Mouse (Mus musculus) kidney, adult 8-10 months (tissue): ENCODE data around the gene Ms4a7.
"Not testable (repeated sequence)": the region's sequence is repeated elsewhere in the genome, so short reads cannot be mapped to it uniquely, and the experiment has no call there.

ENCODE experiments used
- DNase-seq, 2 experiments: peaks; one replicate each; pipeline ENCODE4 v3.0.0; 2022

Gene Ms4a7

DNA sequence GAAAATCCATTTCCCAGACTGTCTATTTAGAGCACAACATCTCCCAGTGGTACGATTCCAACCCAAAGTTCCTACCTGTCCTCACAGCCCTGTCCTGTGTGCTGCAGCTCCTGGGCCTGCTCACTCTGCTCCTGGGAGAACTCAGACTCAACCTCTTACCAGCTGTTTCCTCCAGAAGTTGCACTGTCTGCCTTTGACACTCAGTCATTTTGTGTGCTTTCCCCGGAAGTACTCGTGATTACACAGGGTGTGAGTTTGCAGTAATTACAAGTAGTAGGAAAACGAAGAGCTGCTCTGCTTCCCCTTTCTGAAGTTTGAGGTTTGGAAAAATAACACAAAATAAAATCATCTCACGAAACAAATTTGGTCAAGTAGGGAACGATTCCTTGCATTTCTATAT, at the start of gene Ms4a7:
TSS of gene Ms4a7 (minus strand) at position 215 of the 400 bp plus-strand sequence.
- DNase-seq, result no peak

DNA sequence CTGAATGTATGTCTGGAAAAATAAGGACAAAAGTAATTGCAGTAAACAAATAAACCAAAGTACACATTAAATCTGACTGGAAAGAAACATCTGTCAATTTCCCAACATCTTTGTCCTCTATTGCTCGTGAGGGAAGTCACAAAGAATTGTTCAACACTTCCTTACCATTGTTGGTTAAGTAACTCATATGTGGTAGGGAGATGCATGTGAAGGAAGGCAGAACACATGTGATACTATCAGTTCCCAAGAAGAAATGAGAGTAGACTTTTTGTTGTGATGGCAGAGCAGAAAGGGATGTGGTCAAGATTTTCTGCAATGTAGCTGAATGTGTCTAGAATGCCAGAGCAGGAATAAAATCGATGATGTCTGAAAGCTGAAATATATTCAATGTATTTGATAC, 40.5 kb upstream of the Ms4a7 start:
- DNase-seq, result no peak

DNA sequence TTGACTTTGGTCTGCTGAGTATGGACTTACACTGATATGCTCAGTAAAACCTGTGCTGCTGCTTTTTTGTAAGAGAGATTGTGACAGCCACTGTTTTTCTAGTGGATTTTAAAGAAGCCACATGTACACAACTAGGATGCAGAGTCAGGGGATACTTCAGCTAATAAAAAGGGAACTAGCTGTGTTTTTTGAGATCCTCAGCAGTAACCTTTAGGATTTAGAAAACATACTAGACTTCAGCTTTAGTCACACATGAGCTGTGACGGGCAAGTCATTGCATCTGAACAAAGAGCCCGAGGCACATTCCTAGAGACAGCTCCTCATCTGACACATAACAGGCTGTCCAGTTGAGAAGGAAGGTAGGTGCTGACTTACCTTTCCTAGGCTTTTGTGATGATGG, 39.3 kb upstream of the Ms4a7 start, which contains the start of gene Ms4a4a:
TSS of gene Ms4a4a (plus strand) at position 251 of the 400 bp plus-strand sequence.
- no peak for DNase-seq

DNA sequence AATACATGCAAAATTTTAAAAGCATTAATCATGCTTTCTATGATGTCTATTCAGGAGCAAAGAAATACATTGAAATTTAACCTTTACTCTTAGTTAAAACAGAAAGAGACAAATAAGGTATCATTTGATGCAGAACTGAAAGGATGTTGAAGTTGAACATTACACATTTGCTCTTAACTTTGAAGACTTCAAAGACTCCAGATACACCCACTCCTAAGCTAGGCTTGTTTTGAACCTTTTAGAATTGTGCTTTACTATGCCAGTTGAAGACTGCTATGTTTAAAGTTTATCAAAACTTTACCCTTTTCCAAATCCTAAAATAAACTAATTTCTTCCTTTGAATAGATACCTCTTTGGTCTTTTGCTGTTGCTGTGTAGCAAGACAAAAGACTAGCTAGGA, 35.2 kb upstream of the Ms4a7 start:
- DNase-seq, result no peak

DNA sequence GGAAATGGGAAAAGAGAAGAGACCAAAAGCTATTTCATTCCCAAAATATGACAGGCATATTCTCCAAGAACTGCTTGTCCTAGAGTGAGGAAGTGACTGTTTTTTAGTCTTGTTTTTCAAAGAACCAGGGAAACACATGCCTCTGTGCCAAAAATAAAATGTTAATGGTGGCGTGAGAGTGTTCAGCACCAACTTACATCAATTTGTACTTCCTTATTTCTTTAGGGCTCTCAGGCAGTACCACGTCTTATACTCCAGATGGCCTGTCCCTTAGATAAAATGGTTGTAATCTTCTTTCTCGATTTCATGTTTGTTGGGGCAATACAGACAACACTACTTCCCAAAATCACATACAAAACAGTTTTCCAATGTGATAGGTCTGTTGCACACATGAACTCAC, 32.4 kb upstream of the Ms4a7 start:
- no peak for DNase-seq

DNA sequence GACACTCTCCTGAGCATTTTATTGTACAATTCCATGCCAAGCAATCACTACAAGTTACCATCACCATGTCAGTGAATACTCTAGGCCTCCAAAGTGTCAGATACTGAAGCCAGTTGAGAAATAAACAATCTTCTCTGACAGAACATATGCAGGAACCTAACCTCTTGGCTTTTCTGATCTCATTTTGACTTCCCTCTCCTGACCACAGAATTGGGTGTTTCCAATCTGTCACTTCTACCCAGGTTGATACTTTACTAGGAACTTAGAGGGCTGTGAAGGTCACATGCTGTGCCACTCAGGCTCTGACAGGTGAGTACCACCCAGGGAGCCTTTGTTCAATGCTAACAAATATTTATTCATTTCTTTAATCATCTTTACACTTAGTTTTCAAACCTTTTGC, 26.1 kb upstream of the Ms4a7 start:
- DNase-seq, result no peak

DNA sequence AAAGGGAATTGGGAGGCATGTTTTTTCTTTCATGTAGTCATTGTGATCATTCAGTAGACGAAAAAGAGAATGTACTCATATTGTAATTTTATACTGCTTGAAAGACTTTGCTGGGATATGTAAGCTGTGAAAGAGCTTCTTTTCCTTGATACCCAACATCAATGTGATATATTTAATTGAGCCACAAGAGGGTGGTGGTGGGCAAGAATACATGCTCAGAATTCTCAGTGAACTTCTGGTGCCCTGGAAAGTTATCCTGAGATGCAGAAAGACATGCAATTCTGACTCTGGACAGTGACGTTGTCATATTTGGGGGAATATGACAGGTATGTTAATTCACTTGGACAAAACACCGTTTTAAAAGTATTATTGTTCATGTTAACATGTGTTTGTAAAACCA, 24.2 kb upstream of the Ms4a7 start:
- DNase-seq, result no peak

DNA sequence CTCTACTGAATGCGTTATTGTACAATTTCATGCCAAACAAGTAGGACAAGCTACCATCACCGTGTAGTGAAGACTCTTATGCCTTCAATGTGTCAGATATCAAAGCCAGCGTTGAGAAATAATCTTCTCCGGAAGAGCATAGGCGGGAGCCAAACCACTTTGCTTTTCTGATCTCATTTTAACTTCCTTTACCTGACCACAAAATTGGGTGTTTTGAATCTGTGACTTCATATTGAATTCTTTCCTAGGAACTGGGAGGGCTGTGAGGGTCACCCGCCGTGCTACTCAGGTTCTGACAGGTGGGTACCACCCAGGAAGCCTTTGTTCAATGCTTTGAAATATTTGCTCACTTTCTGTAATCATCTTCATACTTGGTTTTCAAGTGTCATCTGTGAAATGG, 19.8 kb upstream of the Ms4a7 start:
- no peak for DNase-seq

DNA sequence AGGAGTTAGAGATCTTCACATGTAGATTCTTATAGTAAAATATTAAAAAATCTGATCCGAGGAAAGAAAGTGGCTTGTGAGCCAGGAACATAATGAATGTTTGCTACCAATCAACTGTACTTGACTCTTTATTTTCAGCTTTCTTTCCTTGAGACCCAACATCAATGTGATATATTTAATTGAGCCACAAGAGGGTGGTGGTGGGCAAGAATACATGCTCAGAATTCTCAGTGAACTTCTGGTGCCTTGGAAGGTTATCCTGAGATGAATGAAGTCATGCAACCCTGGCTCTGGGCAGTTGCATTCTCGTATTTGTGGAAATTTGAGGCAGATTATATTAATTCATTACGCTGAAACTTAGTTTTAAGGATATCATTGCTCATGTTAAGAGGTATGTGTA, 15.9 kb upstream of the Ms4a7 start:
- no peak for DNase-seq

DNA sequence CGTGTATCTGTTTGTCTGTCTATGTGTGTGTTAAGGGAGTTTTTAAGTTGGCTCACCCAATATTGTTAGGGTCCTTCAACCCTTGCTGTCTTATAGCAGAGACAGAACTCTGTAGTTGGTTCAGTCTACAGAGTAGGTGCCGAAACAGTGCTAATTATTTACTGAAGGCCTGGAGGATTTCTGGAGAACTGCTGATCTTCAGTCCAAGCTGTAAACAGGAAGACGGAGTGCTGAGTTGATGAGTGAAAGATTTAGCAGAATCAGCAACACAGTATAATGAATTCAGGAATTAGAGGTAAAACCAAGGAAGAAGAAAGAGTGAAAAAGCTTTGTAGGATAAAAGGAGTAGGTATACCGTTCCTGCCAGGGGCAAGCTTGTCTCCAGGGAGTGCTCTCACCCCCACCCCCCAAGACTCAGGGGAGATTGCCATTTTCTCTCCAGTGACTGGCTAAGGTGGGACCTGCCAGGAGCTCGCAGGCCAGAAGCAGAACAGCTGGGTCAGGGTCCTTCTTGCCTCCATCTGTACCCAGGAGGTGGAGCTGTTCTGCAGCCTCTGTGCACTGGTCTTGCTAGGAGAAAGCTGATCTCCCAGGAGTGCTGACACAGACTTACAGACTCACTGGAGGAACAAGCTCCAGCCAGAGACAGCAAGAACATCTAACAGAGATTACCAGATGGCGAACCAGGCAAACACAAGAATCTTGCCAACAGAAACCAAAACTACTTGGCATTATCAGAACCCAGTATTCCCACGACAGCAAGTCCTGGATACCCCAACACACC, 13.9 kb upstream of the Ms4a7 start:
- DNase-seq, result peak; percentile 41 to 43

DNA sequence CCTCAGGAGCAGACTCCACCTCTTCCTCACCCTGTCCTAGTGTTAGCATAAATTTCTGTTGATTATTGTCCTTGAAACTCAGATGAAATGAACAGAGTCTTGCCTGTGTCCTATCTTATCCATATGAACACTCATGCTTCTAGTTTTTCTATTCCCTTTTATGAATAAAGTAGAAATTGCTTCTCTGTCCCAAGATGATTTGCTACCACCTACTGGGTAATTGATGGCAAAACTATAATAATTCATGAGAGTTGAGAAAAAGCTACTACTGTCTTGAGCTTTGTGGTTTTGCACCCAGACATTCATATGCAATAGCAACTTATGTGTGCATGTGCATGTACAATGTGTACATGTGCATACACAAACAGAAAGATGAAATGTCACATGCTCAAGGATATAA, 8.0 kb upstream of the Ms4a7 start:
- DNase-seq, result no peak

DNA sequence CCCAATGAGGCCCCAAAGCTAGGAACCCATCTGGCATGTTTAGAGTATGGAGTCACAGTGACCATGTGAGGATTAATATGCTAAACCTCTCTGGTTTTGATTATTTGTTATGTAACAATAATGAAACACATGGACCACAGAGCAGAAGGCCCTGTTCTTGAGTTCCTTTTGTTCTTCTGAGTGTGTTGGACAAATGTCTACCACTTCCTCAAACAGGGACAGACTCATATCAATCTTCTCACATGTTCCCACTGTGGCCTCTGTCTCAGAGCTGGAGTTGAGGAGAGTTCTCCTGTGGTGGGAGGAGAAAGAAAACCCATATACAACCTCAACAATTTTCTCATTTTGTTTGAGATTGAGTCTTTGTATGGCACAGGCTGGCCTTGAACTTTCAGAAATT, 7.2 kb upstream of the Ms4a7 start:
- DNase-seq, result no peak

DNA sequence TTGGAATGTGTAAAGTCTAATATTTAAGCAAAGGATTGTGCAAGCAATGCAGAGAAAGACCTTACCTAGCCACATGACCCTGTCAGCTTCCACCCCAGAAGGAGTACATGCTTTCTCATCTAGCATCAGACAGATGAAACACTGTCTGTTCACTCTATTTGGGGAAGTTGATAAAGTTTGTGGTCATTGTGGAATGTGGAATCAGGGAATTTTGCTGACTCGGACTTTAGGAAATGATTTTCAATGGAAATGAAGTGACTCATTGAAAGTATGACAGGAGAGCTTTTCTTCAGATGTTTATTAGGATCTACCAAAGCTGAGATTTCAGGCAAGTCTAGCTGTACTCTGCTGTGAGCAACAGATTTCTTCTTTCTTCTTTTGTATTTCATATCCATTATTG, 14.8 kb downstream of the Ms4a7 start:
- DNase-seq, result no peak

DNA sequence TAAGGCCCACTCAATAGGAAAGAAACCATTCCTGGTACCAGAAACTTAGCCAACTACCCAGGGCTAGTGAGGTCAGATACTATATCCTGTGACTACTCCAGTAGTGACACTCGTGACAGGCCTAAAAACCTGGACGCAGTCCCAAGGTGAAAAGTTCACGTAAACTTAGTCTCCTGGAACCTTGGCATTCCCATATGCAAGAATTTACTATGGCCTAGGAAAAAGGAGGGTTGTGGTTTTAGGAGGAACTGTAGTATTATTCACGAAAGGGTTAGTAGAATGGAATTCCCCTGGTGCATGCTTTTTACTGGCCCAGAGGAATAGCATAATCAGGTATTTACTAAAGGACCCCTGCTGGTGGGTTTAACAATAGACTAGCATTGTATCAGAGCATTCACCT, 19.2 kb downstream of the Ms4a7 start:
- DNase-seq, result no peak

DNA sequence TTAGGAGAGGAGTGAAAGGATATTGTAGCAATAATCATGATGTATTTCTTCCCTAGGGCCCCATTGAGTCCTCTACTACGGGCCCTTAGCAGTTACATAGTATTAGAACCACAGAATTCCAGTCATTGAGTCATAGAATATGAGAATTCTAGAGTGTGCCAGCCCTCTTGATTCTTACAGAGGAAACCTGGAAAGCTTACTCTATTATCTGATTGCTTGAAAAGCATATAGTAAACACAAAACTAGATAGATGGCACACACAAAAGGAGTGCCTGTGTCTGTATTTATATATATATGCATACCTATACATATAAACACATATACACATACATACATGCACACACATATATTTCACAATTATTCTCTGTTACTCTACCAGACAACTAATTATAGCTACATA, 21.6 kb downstream of the Ms4a7 start, which contains the start of gene Ms4a14:
TSS of gene Ms4a14 (minus strand) at position 101 of the 400 bp plus-strand sequence.
- DNase-seq, result no peak

DNA sequence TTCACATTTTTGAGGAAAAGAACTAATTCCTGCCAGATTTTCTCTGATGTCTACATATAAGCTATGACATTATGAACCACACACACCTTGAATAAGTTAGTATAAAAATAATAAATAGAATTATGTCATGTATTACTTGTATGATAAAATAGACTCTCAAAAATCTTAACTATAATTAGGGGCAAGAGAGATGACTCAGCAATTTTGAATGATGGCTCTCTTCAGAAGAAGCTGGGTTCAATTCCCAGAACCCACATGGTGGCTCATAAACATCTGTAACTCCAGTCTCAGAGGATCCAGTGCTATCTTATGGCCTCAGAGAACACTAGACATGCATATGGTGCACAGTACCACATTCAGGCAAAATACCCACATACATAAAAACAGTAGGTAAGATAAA, 27.1 kb downstream of the Ms4a7 start:
- DNase-seq, result no peak

DNA sequence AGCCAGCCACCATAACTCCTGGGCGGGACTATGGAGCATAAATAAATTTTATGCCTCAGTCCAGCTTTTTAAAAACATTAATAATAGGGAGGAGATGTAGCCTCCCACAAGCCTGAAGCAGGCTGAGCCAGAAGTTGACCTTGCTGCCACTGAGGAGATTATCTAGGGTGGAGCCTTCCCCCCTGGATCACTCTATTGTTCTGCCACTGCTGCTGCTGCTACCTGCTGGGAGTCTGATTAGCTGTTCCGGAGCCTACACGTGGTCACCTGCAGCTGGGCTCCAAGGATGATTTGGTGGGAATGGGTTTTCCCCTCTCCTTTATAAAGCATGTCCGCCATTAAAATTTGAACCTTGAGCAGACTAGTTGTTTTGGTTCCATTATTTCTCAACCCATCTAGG, 36.4 kb downstream of the Ms4a7 start:
- DNase-seq, result not testable (repeated sequence)

DNA sequence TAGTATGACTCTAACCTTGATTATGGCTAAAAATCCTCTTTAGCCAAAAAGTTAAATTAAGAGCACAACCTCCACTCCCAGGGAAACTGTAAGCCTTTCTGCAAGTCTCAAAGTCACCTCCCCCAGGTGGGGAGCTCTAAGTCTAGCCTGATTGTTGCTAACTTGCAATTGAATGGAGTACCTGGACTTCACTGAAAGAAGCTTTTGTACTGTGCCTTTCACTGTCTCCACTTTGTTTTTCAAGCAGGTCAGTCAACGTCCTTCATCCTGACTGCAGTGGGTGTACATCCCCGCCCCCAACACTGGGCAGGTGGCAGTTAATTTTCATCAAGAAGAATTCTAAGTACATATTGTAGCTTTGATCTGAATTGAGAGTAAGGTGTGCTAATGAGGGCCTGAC, 37.0 kb downstream of the Ms4a7 start:
- DNase-seq, result no peak

DNA sequence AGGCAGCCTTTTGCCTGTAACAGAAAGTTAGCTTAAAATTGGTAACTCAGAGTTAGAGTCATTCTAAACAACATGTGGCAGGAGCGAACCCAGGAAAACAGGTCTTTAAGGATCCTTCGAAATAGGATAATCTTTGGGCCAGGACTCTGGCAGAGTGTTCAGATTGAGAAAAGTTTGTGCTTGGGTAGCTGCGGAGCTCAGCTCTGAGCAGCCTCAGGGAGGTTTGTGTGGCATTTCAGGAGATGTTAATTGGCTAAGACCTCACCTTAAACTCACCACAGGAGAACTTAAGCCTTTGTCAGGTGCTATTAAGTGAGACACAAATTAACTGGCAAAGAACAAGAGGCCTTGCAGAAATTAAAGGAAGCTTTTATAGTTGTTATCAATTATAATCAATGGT, 42.3 kb downstream of the Ms4a7 start:
- not testable (repeated sequence) for DNase-seq

DNA sequence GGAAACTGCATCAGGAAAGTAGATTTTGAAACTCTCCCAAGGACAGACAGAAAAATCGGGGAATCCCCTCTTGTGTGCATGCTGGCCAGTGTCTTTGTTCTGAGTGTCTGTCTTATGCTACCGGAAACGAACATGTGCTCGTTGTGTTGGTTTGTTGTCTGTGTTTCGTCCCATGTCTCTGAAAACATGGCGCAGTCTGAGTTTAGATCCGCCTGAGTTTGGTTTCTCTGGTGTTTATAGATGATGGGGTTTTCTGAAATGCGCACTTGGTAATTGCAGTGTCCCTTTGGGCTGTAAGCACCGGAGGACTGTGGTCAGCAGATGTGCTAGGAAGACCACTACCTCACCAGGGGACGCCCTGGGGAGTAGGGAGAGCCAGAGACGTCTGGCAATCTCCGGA, 43.0 kb downstream of the Ms4a7 start:
- no peak for DNase-seq

DNA sequence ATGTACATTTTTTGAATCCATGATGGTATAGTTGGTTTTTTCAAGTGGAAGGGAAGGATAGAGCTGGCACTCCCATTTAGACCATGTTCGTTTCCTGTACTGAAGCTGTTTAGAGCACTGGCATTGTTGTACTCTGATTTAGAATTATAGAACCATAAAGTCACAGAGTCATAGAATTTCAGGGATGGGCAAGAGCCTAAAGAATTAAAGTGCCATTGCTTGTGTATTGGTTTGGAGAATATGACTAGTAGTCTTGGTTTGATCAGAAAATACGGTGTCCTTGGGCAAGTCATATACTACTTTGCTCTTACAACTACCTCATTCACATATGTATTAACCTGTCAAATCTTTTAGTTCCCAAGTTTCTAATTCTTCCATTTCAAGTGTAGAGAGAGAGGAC, 52.2 kb downstream of the Ms4a7 start, which contains the start of gene Ms4a5:
TSS of gene Ms4a5 (minus strand) at position 101 of the 400 bp plus-strand sequence.
- DNase-seq, result no peak

DNA sequence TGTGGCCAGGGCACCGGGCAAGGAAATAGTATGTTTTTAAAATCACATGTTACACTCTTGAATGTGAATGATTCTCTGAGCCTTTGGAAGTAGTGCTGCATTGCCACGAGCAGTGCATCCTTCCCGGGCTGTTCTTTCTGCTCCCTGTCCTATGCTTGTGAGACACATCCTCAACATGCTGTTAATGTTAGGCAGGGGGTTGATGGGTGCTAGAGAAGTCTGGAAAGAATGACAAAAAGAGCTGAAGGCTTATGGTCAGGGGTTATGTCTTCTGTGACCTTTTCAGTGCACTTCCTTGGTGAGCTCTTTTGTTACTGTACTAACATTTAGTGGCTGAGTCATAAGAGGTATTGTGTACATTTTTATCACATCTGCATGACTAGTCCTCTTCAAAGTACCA, 55.7 kb downstream of the Ms4a7 start:
- no peak for DNase-seq

DNA sequence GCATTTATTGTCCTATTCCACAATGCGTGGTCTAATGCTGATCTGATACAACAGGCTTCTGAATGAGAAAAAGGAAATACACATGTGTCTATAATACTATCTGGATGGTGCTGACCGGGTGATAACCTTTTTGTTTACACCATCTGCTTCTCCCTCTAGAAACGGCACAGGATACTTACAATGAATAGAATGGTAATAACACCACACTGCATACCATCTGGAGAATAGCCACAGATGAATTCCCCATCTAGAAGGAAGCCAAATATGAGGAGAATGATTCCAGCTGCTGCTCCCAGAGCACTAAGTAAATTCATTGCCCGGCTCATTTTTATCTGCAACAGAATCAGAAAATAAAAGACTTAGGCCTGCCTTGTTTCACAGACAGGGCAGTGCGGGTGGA, 59.5 kb downstream of the Ms4a7 start:
- no peak for DNase-seq
